Mouse (Mus musculus) cortical plate, adult 2 months (tissue): ENCODE measurements around the gene Hdac9. TPM values are rescaled to one million over a fixed set of nuclear protein-coding genes. Genes with fewer than 3 reads are reported as not detected.

Experiments
- H3K27ac ChIP-seq: fragments of 200-500 bp; 2 replicates; pipeline ENCODE4 v1.5.1; 2012; ENCODE audit warnings: low read length, control low read depth, inconsistent platforms; ENCODE audit not compliant: insufficient read depth
- H3K4me1 ChIP-seq: fragments of 200-500 bp; 2 replicates; pipeline ENCODE4 v1.6.1; 2011; ENCODE audit warnings: low read length; ENCODE audit not compliant: control insufficient read depth, insufficient read depth
- H3K4me3 ChIP-seq: fragments of 200-500 bp; 2 replicates; pipeline ENCODE4 v1.5.1; 2011; ENCODE audit warnings: mild to moderate bottlenecking, low read length, control low read depth; ENCODE audit not compliant: insufficient read depth
- CTCF ChIP-seq: fragments of 200-500 bp; IDR thresholded peaks from 2 replicates; pipeline ENCODE4 v1.5.1; 2011; ENCODE audit warnings: mild to moderate bottlenecking, control low read depth, low read length; ENCODE audit not compliant: insufficient read depth; ENCODE audit errors: extremely low read depth
- POLR2A ChIP-seq: fragments of 200-500 bp; IDR thresholded peaks from 2 replicates; pipeline ENCODE4 v1.6.1; 2011; ENCODE audit warnings: mild to moderate bottlenecking, low read length, control low read depth; ENCODE audit not compliant: insufficient read depth; ENCODE audit errors: extremely low read depth
- polyA plus RNA-seq: library from polyadenylated mRNA; depleted of rRNA; stranded (reverse); fragments of >200 nt; gene quantifications from 2 replicates; pipeline ENCODE4 v1.2.3, GENCODE M21; 2012

The Hdac9 gene
- polyA plus RNA-seq, 1 experiment, result 23.8 TPM

DNA sequence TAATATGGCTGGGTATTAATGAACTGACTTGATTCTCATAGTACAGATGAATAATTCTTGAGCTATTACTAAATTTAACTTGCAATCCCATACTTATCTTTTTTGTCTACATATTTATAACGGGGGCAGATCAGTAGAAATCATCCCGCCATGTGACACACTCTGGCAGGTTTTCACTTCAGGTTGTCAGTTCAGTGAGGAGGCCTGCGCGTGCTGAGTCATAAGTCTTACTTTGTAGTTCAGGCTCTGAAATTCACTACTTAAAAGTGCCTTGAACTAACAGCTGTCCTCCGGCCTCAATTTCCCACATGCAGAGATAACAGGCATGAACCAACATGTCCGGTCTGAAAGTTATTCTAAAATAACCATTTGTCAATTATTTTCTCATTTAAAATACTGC, 239.8 kb downstream of the Hdac9 start:
- Histone ChIP-seq H3K4me1 (no peaks in the 10 kb centered on the region), H3K4me3 (no peak overlapping the region), H3K27ac (no peak overlapping the region)
- no peak for TF ChIP-seq POLR2A
- TF ChIP-seq CTCF, result no peak

GRCm38 (mm10) chr12:34674235-34674634, 242.7 kb downstream of the Hdac9 start:
- Histone ChIP-seq H3K4me1 (no peaks in the 10 kb centered on the region), H3K27ac (no peak overlapping the region), H3K4me3 (no peak overlapping the region)
- TF ChIP-seq CTCF (no peak), POLR2A (no peak)

GRCm38 (mm10) chr12:34673539-34673938, 243.4 kb downstream of the Hdac9 start:
- TF ChIP-seq CTCF (no peak), POLR2A (no peak)
- no peaks in the 10 kb centered on the region for H3K4me1 ChIP-seq
- H3K4me3 ChIP-seq, result no peak overlapping the region
- H3K27ac ChIP-seq, result no peak overlapping the region

GRCm38 (mm10) chr12:34664758-34665157, 252.1 kb downstream of the Hdac9 start:
- no peak overlapping the region for H3K4me3 ChIP-seq

DNA sequence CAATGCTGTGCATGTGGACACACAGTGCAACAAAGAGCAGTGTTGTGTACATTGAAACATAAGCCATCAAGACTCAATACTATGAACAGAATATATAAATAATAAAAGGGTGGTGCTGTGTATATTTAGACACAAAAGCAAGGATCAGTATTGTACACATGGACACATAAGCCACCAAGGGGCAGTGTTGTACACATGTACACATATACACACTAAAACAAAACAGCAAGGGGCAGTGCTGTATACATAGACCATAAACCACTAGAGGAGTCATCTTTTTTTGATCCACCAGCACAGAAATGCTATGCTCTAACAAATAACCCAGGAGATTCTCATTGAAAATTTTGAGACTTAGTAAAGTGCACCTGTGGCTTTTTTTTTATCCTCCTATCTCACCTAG, 255.5 kb downstream of the Hdac9 start:
- TF ChIP-seq POLR2A, result no peak
- no peak for TF ChIP-seq CTCF

More at GRCm38 (mm10) chr12:34664758-34665157, 252.1 kb downstream of the Hdac9 start:
- TF ChIP-seq CTCF (peak; percentile 83), POLR2A (no peak)
- Histone ChIP-seq H3K27ac (no peak overlapping the region), H3K4me1 (no peaks in the 10 kb centered on the region)

DNA sequence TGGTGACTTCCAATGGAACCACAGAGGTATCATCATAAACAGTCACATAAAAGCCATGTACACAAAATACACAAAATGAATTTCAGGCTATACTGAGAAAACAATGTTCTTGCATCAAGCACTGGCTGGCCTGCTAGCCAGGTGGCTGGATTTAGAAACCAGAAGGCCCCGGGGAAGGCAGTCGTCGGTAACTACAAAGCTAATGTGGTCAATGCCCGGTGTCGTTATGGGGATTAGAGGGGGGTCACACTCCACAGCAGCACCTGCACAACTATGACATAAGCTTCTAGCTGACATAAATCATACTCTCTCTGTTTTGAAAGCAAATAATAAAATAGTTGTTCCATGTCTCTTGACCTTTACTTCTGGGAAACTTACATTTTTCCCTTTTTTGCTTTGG, 256.9 kb downstream of the Hdac9 start:
- Histone ChIP-seq H3K4me1 (no peaks in the 10 kb centered on the region), H3K4me3 (no peak overlapping the region), H3K27ac (no peak overlapping the region)
- no peak for TF ChIP-seq POLR2A
- no peak for TF ChIP-seq CTCF

More for the DNA sequence above, 255.5 kb downstream of the Hdac9 start:
- Histone ChIP-seq H3K4me1 (no peaks in the 10 kb centered on the region), H3K27ac (no peak overlapping the region), H3K4me3 (no peak overlapping the region)

GRCm38 (mm10) chr12:34658568-34658967, 258.3 kb downstream of the Hdac9 start:
- Histone ChIP-seq H3K4me1 (no peaks in the 10 kb centered on the region), H3K4me3 (no peak overlapping the region; the same call in 1 of the 2 replicates), H3K27ac (no peak overlapping the region)
- TF ChIP-seq POLR2A, result no peak
- TF ChIP-seq CTCF, result no peak

DNA sequence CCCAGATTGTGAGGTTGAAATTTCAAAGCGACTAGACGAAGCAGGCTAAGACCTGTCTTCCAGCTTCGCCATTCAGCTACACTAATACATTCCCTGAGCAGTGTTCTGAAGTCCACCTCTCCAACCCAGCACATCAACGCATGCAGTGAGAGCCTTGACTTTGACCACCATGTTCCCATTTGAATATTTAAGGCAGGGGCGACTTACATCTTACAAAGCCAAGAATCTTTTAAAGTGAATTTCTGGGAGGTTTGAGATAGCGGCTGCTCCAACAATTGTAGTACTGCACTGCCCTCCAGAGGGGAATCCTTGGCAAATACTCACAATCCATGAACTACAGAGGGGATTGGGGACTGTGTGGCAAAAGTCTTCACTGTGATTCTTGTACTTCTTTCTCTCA, 258.8 kb downstream of the Hdac9 start:
- H3K4me3 ChIP-seq, result peak overlapping the region; percentile 28
- peak; percentile 63 for TF ChIP-seq CTCF
- no peak for TF ChIP-seq POLR2A
- H3K27ac ChIP-seq, result no peak overlapping the region
- H3K4me1 ChIP-seq, result peaks cover 1% of the 10 kb centered on the region; the same call in 1 of the 2 replicates

DNA sequence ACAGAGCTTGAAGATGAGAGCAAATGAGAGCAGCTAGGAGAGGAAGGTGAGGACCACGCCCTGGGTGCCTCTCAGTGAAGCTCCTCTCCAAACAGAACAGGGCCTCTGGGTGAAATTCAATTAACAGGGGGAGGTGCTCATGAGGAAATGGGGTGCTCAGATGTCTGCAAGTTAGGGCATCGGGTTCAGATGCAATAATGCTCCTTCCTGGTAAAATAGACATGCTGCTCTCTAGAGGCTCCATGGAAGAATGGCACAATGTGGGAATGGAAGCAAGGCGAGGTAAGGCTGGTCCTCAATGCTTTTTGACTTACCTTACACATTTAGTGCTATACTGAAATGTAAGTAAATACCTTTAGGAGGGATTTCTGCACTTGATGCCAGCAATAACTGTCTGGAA, 263.3 kb downstream of the Hdac9 start:
- Histone ChIP-seq H3K27ac (no peak overlapping the region), H3K4me1 (peaks cover 1% of the 10 kb centered on the region; the same call in 1 of the 2 replicates), H3K4me3 (no peak overlapping the region)
- TF ChIP-seq POLR2A, result no peak
- peak; percentile 60 for TF ChIP-seq CTCF

- peaks cover 1% of the 10 kb centered on the region; the same call in 1 of the 2 replicates for H3K4me1 ChIP-seq
- no peak for TF ChIP-seq POLR2A
- no peak for TF ChIP-seq CTCF
- H3K27ac ChIP-seq, result no peak overlapping the region
- H3K4me3 ChIP-seq, result no peak overlapping the region
Measured at GRCm38 (mm10) chr12:34648753-34649152, 268.1 kb downstream of the Hdac9 start.
